Mouse (Mus musculus) CD4-positive, CD25-positive, alpha-beta regulatory T cell, adult 4 months (primary cell): ENCODE measurements around the gene Olfr1415. TPM values are rescaled to one million over a fixed set of nuclear protein-coding genes. Genes with fewer than 3 reads are reported as not detected.
A peak's percentile ranks its signal among the peaks of the same experiment; 100 is the strongest.
"Not testable (repeated sequence)": the region's sequence is repeated elsewhere in the genome, so short reads cannot be mapped to it uniquely, and the experiment has no call there.

ENCODE experiments used
- ATAC-seq: one replicate; pipeline ENCODE4 v1.8.0; 2017
- polyA plus RNA-seq, 2 experiments: library from polyadenylated mRNA; unstranded; fragments of 100-300 nt; shearing (Covaris generic); gene quantifications; one replicate each; pipeline ENCODE4 v1.2.1; 2017

Olfr1415 gene
- polyA plus RNA-seq: not detected

DNA sequence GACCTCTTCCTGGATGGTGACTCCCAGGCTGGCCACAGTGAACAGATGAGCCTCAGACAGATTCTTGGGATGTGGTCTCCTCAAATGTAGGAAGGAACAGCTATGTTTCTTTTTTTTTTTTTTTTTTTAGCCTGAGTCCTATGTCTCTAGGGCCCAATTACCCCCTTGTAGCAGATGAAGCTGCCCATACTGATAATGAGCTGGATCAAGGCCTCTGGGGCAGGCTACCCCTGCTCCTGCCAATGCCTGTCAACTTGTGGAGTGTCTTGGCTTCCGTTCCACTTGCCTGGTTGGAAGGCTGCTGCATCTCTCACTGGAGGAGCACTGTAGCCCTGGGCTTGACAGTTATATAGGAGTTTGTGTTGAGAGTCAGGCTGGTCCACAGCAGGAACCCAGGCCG, at the start of gene Olfr1415:
Olfr1415 (minus strand) TSS at position 101 of the 400 bp plus-strand sequence.
- no peak for ATAC-seq

GRCm38 (mm10) chr1:92539071-92539470, 43.2 kb upstream of the Olfr1415 start:
- ATAC-seq: no peak

GRCm38 (mm10) chr1:92536972-92537371, 41.1 kb upstream of the Olfr1415 start:
- ATAC-seq: peak; percentile 37

DNA sequence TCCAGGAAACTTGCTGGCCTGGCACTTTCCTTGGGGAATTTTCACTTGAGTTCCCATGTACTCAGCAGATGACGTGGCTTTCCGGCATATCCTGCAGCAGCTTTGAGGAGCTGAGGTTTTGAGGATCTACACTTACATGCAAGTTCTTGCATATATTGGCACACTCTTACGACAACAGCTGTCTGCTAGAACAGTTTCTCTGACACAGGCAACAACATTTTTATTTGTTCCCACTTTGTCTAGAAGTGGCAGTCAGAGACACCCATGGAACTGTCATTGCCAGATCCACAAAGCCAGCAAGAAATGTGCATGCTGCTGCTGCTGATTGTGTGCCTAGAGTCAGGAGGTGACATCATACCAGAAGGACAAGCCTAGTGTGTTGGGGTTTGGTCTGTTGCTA, 27.9 kb upstream of the Olfr1415 start:
- ATAC-seq: no peak

GRCm38 (mm10) chr1:92521376-92521775, 25.5 kb upstream of the Olfr1415 start:
- ATAC-seq: no peak

DNA sequence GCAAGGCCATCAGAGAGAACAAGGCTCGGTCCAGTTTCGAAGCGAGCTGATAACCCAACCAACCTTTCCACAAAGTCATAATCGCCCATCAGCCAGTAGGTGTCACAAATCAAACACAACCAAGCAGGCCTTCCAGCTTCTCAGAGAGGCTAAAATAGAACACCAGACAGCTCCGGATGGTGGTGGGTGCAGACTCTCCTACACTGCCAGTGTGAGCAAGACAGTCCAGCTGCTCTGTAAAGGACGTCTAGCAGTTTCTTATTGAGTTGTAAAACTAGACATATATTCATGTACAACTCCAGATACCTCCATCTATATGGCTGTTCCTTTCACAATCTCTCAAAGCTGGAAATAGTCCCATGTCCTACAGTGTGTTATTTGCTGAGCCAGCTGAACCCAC, 23.1 kb upstream of the Olfr1415 start:
- no peak for ATAC-seq

DNA sequence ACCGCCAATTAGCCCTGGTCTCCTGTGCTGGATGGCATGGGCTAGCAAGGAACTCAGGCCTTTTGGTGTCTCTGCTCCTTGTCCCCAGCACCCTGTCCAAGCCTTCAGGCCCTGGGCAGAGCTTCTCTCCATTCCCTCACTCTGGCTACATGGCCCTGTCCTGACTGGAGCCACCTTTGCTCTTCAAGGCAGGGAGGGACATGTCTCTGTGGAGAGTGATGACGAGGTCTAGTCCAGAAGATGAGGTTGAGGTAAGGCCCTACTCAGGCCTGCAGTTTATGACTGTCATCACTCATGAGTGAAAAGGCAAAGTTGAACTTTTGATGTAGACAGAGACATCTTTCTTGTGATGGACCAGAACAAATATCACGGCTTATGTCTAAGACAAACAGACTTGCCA, 22.7 kb upstream of the Olfr1415 start, which contains the start of gene Olfr1414:
Olfr1414 (minus strand) TSS at position 101 of the 400 bp plus-strand sequence.
- ATAC-seq: no peak

DNA sequence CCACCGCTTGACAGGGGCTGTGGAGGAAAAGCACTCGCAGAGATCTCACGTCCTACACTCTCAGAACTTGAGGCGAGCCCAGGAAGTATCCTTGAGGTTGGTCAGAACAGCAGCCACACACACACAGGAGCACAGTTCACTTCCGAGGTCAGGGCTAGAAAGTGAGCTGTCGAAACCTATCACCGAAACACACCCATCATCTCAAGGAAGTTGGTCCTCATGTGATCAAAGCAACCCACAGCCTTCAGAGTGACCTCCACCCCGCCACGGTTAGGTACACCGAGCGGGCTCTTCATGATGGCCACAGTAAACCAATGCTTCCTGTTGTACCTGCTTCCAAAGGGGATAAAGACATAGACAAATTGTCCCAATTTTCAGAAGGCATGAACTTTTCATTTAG, 19.5 kb upstream of the Olfr1415 start:
- ATAC-seq: no peak

- ATAC-seq: not testable (repeated sequence)
These were observed 15.7 kb upstream of the Olfr1415 start for GRCm38 (mm10) chr1:92511646-92512045.

GRCm38 (mm10) chr1:92485013-92485412, 10.9 kb downstream of the Olfr1415 start, which contains the start of gene Olfr1416:
TSS of gene Olfr1416 (minus strand) at chr1:92485113.
- ATAC-seq: no peak

DNA sequence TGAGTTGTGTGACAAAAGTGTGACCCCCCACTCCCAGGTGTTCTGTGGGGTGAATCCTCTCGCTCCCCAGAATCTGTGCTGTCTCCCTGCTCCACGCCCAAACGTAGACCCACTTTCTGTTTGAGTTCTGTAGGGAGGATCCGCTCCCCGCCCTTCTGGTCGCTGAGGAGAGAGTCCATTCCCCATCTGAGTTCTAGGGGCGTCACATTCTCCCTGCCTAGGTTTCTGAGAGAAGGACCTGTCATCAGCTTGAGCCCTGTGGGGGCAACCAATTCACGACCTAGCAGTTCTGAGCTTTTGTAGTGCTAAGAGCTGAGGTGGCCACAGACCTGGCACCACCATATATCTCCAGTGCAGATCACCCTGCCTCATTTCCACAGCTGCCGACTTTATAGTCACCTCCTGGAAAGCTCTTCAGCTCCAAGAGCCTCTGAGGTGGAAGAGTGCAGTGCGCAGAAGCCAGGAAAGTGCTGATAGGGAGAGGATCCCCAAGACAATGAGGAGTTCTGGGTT, 21.8 kb downstream of the Olfr1415 start:
- ATAC-seq: peak; percentile 60

GRCm38 (mm10) chr1:92473165-92474041, 22.5 kb downstream of the Olfr1415 start, which contains the start of gene Ndufa10:
TSS of gene Ndufa10 (minus strand) at chr1:92473860.
- ATAC-seq: peak; percentile 91

DNA sequence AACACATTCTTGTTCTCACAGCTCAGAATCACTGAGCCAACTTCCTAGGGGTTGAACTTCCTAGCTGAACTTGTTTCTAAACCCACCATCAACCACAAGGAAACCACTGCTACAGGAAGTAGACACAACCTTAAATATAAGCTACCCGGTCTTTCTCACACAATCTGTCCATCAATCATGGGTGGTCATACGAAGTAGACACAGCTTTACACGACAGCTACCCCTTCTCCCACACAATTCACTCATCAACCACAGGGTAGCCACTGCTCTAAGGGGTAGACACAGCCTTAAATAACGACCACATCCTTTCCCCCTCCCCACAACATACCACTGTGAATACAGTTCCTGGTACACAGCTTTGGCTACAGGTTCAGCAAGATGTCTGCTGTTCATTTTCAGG, 27.0 kb downstream of the Olfr1415 start:
- ATAC-seq: peak; percentile 25

- no peak for ATAC-seq
These were observed 37.5 kb downstream of the Olfr1415 start for GRCm38 (mm10) chr1:92458416-92458815.

GRCm38 (mm10) chr1:92457758-92458157, 38.1 kb downstream of the Olfr1415 start:
- ATAC-seq: no peak

DNA sequence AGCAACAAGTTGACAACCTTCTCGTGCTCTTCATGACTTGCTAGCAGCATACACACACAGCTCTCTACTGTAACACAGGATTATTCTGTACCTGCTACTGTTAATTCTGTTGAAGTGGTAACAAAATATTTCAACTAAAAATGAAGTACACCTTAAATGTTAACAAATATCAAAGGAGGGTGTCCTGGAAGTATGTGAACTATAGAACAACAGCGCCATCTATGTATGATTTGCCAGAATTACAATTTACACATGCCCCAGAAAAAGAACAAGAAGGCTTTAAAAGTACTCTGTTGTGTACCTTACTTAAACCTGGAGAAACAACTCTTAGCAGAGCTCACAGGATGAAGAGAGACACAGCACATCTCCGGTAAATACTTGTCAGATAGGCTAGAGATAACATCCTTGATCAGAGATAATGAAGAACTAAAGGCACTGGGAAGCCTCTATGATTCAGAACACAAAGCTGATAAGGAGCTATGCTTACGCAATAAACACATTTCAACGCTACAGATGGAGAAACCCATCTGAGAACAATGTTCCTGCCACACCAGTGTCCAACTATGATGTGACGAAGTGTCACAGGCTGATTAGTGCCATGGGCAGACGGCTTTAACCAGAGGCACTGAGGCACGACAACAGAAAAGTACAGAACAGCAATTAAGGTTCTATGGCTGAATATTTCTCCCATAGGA, 42.0 kb downstream of the Olfr1415 start:
- peak; percentile 45 for ATAC-seq

GRCm38 (mm10) chr1:92448293-92448692, 47.6 kb downstream of the Olfr1415 start:
- no peak for ATAC-seq

DNA sequence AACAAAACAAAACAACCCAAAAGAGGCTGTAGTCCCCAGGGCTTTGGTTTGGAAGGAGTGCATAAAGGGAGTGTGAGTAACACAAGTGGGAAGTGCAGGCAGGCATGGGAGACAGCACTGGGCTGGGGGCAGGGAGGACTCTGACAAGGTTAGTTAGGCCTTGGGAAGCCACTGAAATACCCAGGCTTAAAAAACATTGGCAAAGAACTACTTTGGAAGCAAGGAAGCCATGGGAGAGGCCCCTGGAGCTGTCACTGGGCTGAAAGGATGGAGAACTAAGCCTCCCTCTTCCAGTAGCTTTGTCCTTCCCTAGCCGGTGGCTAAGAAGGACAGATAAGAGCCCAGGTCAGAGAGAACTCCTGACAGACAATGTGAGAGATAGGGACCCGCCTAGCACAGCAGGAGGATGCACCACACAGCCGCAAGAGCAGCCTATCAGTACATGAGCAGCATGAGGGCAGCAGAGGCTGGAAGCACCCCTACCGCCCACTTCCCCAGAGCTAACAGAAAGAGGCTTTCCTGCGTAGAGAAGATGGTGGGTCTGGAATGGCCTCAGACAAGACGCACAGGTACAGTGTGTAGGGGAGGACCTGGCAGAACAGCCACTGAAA, 54.3 kb downstream of the Olfr1415 start:
- ATAC-seq: no peak

DNA sequence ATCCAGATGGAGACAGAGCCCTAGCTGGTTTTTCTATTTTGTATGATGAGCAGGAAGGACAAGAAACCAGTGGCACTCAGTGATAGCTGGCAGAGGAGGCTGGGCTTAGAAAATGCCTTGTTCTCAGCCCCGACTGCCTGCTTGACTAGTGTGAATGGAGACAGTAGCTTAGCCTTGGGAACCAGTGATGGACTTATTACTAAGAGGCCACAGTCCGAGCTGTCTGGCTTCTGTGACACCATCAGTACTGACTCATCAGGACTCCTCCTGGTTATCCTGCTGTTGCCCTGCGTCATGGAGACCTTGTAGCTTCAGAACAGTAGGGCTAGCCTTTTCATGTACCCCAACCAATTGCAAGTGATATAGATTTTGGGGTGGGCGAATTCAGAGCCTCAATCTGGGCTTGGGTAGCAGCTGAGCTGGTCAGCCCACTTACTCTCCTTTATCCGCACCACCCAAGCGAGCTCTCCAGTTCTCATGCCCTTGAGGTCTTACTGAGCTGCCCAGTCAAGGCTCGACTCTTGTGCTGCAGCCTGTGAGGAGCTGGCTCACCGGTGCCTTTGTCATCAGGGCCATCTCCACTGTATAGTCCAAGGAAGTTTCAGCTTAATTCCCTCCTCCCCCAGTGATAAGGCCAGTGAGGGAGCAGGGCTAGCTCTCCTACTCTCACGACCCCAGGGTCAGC, 55.7 kb downstream of the Olfr1415 start:
- no peak for ATAC-seq
